Mouse (Mus musculus) cerebellum, postnatal 36 days (tissue): Measurements from ENCODE around the gene Cct4.

Experiments used
- DNase-seq, 2 experiments: peaks; one replicate each; pipeline ENCODE4 v3.0.0; 2021 to 2022; ENCODE audit warnings: mixed read lengths in 2 of 2

Cct4 gene

GRCm38 (mm10) chr11:22985510-22985909 is 4.8 kb upstream of the Cct4 start:
- no peak for DNase-seq

- DNase-seq: peak in 1 of 2 experiments; percentile 42
These were observed 3.0 kb upstream of the Cct4 start for GRCm38 (mm10) chr11:22987357-22987756.

- no peak for DNase-seq
These were observed 533 bp upstream of the Cct4 start for GRCm38 (mm10) chr11:22989786-22990185.

GRCm38 (mm10) chr11:22991218-22991835 is 1.0 kb downstream of the Cct4 start:
- DNase-seq: no peak

GRCm38 (mm10) chr11:22994271-22994670 is 4.0 kb downstream of the Cct4 start:
- no peak for DNase-seq

- no peak for DNase-seq
These were observed 5.1 kb downstream of the Cct4 start for GRCm38 (mm10) chr11:22995461-22995860.

- no peak for DNase-seq
These were observed 8.0 kb downstream of the Cct4 start for GRCm38 (mm10) chr11:22998308-22998707.

- no peak for DNase-seq
These were observed 15.0 kb downstream of the Cct4 start for GRCm38 (mm10) chr11:23005276-23005675.

GRCm38 (mm10) chr11:23007166-23007480 is 16.8 kb downstream of the Cct4 start:
- no peak for DNase-seq

- DNase-seq: peak; percentile 73 to 86
These were observed 17.3 kb downstream of the Cct4 start, which contains the start of gene Fam161a for GRCm38 (mm10) chr11:23007481-23008180. Fam161a (plus strand) TSS chr11:23007531.

- peak; percentile 82 for DNase-seq
These were observed 18.0 kb downstream of the Cct4 start for GRCm38 (mm10) chr11:23008181-23008823.

- no peak for DNase-seq
These were observed 18.5 kb downstream of the Cct4 start for GRCm38 (mm10) chr11:23008824-23009200.

- no peak for DNase-seq
These were observed 22.8 kb downstream of the Cct4 start for GRCm38 (mm10) chr11:23013096-23013495.

- no peak for DNase-seq
These were observed 23.4 kb downstream of the Cct4 start for GRCm38 (mm10) chr11:23013580-23014294.

GRCm38 (mm10) chr11:23014996-23015395 is 24.7 kb downstream of the Cct4 start:
- no peak for DNase-seq

- DNase-seq: no peak
These were observed 27.6 kb downstream of the Cct4 start for GRCm38 (mm10) chr11:23017943-23018342.

GRCm38 (mm10) chr11:23020116-23020770 is 29.9 kb downstream of the Cct4 start:
- DNase-seq: no peak

- no peak for DNase-seq
These were observed 30.5 kb downstream of the Cct4 start for GRCm38 (mm10) chr11:23020841-23021240.

- no peak for DNase-seq
These were observed 32.8 kb downstream of the Cct4 start for GRCm38 (mm10) chr11:23023155-23023554.

- no peak for DNase-seq
These were observed 33.9 kb downstream of the Cct4 start for GRCm38 (mm10) chr11:23024169-23024568.

- no peak for DNase-seq
These were observed 38.6 kb downstream of the Cct4 start for GRCm38 (mm10) chr11:23028957-23029356.

GRCm38 (mm10) chr11:23029399-23029798 is 39.1 kb downstream of the Cct4 start:
- DNase-seq: no peak

- DNase-seq: no peak
These were observed 56.9 kb downstream of the Cct4 start for GRCm38 (mm10) chr11:23047252-23047651.
